Mouse (Mus musculus) embryonic facial prominence, embryonic 11.5 days (tissue): ENCODE data around the gene Sucnr1. TPM values are rescaled to one million over a fixed set of nuclear protein-coding genes. Genes with fewer than 3 reads are reported as not detected.

Experiments used
- ATAC-seq: fragments of 200-750 bp; cut with Nextera tagmentation; replicated peaks from 2 replicates; pipeline ENCODE4 v1.8.0; 2017; ENCODE audit warnings: low read depth; ENCODE audit not compliant: insufficient number of reproducible peaks, low FRiP score, low TSS enrichment
- DNase-seq: peaks from one replicate; pipeline ENCODE4 v3.0.0-alpha.2; 2015; ENCODE audit warnings: low spot score
- H3K27ac ChIP-seq: fragments of 300-500 bp; sonication (generic); replicated peaks from 2 replicates; pipeline ENCODE4 v1.5.1; 2014; ENCODE audit warnings: mild to moderate bottlenecking, low read depth, low read length, control low read depth
- H3K27me3 ChIP-seq: fragments of 300-500 bp; sonication (generic); 2 replicates; pipeline ENCODE4 v1.6.1; 2014; ENCODE audit warnings: mild to moderate bottlenecking, low read length, moderate library complexity, mixed read lengths; ENCODE audit not compliant: control insufficient read depth, insufficient read depth
- H3K36me3 ChIP-seq: fragments of 300-500 bp; sonication (generic); replicated peaks from 2 replicates; pipeline ENCODE4 v1.6.1; 2014; ENCODE audit warnings: low read depth, mild to moderate bottlenecking, low read length, moderate library complexity, mixed read lengths; ENCODE audit not compliant: control insufficient read depth, insufficient read depth
- H3K4me1 ChIP-seq: fragments of 300-500 bp; sonication (generic); 2 replicates; pipeline ENCODE4 v1.6.1; 2014; ENCODE audit warnings: low read length, mixed read lengths; ENCODE audit not compliant: control insufficient read depth, insufficient read depth
- H3K4me2 ChIP-seq: fragments of 300-500 bp; sonication (generic); 2 replicates; pipeline ENCODE4 v1.6.1; 2014; ENCODE audit warnings: low read depth, mild to moderate bottlenecking, control low read depth, low read length, moderate library complexity
- H3K4me3 ChIP-seq: fragments of 300-500 bp; sonication (generic); 2 replicates; pipeline ENCODE4 v1.5.1; 2014; ENCODE audit warnings: low read depth, low read length, control low read depth
- H3K9ac ChIP-seq: fragments of 300-500 bp; sonication (generic); replicated peaks from 2 replicates; pipeline ENCODE4 v1.6.1; 2014; ENCODE audit warnings: mild to moderate bottlenecking, control low read depth, low read length
- H3K9me3 ChIP-seq: fragments of 300-500 bp; sonication (generic); replicated peaks from 2 replicates; pipeline ENCODE4 v1.6.1; 2016; ENCODE audit warnings: mild to moderate bottlenecking, low read length, inconsistent platforms, mixed read lengths; ENCODE audit not compliant: control insufficient read depth
- WGBS: fragments of 180-500 bp; shearing (Covaris S2); extraction: QIAGEN DNeasy Blood & Tissue Kit; methylation state at CpG from one replicate; pipeline ENCODE4 v1.1.7; 2014; 5-methylcytosine and 5-hydroxymethylcytosine counted together
- polyA plus RNA-seq: library from polyadenylated mRNA; unstranded; fragments of >200 nt; fragmentation: Nextera tagmentation; extraction: Ambion mirVana; gene quantifications from 2 replicates; pipeline ENCODE4 v1.2.1, GENCODE M21; 2014

Sucnr1 gene
- not detected in 2 replicates for polyA plus RNA-seq

- Histone ChIP-seq H3K4me1 (no peaks in the 10 kb centered on the region), H3K36me3 (no peaks in the 10 kb centered on the region), H3K9me3 (no peaks in the 10 kb centered on the region), H3K4me2 (no peak within 1 kb of the TSS), H3K27me3 (no peaks in the 10 kb centered on the region), H3K4me3 (no peak within 1 kb of the TSS), H3K27ac (no peak within 1 kb of the TSS), H3K9ac (no peak within 1 kb of the TSS)
- 80% methylated on average over 4 of the region's 4 CpGs for WGBS
- DNase-seq: no peak
- ATAC-seq: no peak
Measured at GRCm38 (mm10) chr3:60081648-60082047, at the start of gene Sucnr1. Sucnr1 (plus strand) TSS chr3:60081869.

GRCm38 (mm10) chr3:60046221-60046913, 35.3 kb upstream of the Sucnr1 start:
- 76% methylated on average over 3 of the region's 3 CpGs for WGBS
- no peak overlapping the region for H3K27ac ChIP-seq
- no peak overlapping the region for H3K4me2 ChIP-seq
- ATAC-seq: no peak
- no peak overlapping the region for H3K9ac ChIP-seq
- no peak overlapping the region for H3K4me3 ChIP-seq
- no peaks in the 10 kb centered on the region for H3K27me3 ChIP-seq
- no peaks in the 10 kb centered on the region for H3K36me3 ChIP-seq
- no peaks in the 10 kb centered on the region for H3K4me1 ChIP-seq
- DNase-seq: no peak
- no peaks in the 10 kb centered on the region for H3K9me3 ChIP-seq

- no peak overlapping the region for H3K4me3 ChIP-seq
- DNase-seq: no peak
- H3K4me1 ChIP-seq: no peaks in the 10 kb centered on the region
- no peak overlapping the region for H3K9ac ChIP-seq
- H3K27me3 ChIP-seq: no peaks in the 10 kb centered on the region
- H3K36me3 ChIP-seq: no peaks in the 10 kb centered on the region
- no peak overlapping the region for H3K4me2 ChIP-seq
- WGBS: 82% methylated on average over 3 of the region's 3 CpGs
- no peaks in the 10 kb centered on the region for H3K9me3 ChIP-seq
- no peak for ATAC-seq
- no peak overlapping the region for H3K27ac ChIP-seq
Measured at GRCm38 (mm10) chr3:60053231-60053927, 28.3 kb upstream of the Sucnr1 start.

GRCm38 (mm10) chr3:60053931-60054330, 27.7 kb upstream of the Sucnr1 start:
- no peak overlapping the region for H3K4me2 ChIP-seq
- ATAC-seq (no peak), DNase-seq (no peak)
- H3K4me1 ChIP-seq: no peaks in the 10 kb centered on the region
- no peak overlapping the region for H3K4me3 ChIP-seq
- H3K36me3 ChIP-seq: no peaks in the 10 kb centered on the region
- no peaks in the 10 kb centered on the region for H3K27me3 ChIP-seq
- H3K27ac ChIP-seq: no peak overlapping the region
- no peak overlapping the region for H3K9ac ChIP-seq
- no peaks in the 10 kb centered on the region for H3K9me3 ChIP-seq
- 93% methylated on average over 2 of the region's 2 CpGs for WGBS

GRCm38 (mm10) chr3:60056451-60056850, 25.2 kb upstream of the Sucnr1 start:
- no peaks in the 10 kb centered on the region for H3K4me1 ChIP-seq
- 28% methylated on average over 3 of the region's 3 CpGs for WGBS
- no peak overlapping the region for H3K9ac ChIP-seq
- H3K9me3 ChIP-seq: no peaks in the 10 kb centered on the region
- no peaks in the 10 kb centered on the region for H3K36me3 ChIP-seq
- no peak overlapping the region for H3K4me2 ChIP-seq
- no peak overlapping the region for H3K27ac ChIP-seq
- DNase-seq: peak; percentile 46
- ATAC-seq: no peak
- H3K4me3 ChIP-seq: no peak overlapping the region
- H3K27me3 ChIP-seq: no peaks in the 10 kb centered on the region

GRCm38 (mm10) chr3:60057070-60057808, 24.4 kb upstream of the Sucnr1 start:
- Histone ChIP-seq H3K27ac (no peak overlapping the region), H3K4me1 (no peaks in the 10 kb centered on the region), H3K4me2 (no peak overlapping the region), H3K9ac (no peak overlapping the region), H3K4me3 (no peak overlapping the region), H3K9me3 (no peaks in the 10 kb centered on the region), H3K27me3 (no peaks in the 10 kb centered on the region), H3K36me3 (no peaks in the 10 kb centered on the region)
- DNase-seq: no peak
- WGBS: 84% methylated on average over 2 of the region's 2 CpGs
- ATAC-seq: no peak

GRCm38 (mm10) chr3:60057809-60058082, 23.9 kb upstream of the Sucnr1 start:
- no peak overlapping the region for H3K9ac ChIP-seq
- H3K27me3 ChIP-seq: no peaks in the 10 kb centered on the region
- H3K4me1 ChIP-seq: no peaks in the 10 kb centered on the region
- no peaks in the 10 kb centered on the region for H3K9me3 ChIP-seq
- 66% methylated on average over 1 of the region's 1 CpGs for WGBS
- DNase-seq: no peak
- no peak overlapping the region for H3K4me3 ChIP-seq
- H3K36me3 ChIP-seq: no peaks in the 10 kb centered on the region
- no peak overlapping the region for H3K4me2 ChIP-seq
- ATAC-seq: no peak
- no peak overlapping the region for H3K27ac ChIP-seq

- Histone ChIP-seq H3K4me1 (no peaks in the 10 kb centered on the region), H3K36me3 (no peaks in the 10 kb centered on the region), H3K4me2 (no peak overlapping the region), H3K27me3 (no peaks in the 10 kb centered on the region), H3K9ac (no peak overlapping the region), H3K9me3 (no peaks in the 10 kb centered on the region), H3K27ac (no peak overlapping the region), H3K4me3 (no peak overlapping the region)
- 84% methylated on average over 1 of the region's 1 CpGs for WGBS
- DNase-seq: no peak
- ATAC-seq: no peak
Measured at GRCm38 (mm10) chr3:60078883-60079415, 2.7 kb upstream of the Sucnr1 start.
